Mouse (Mus musculus): ENCODE data around the gene Klf16.
A peak's percentile ranks its signal among the peaks of the same experiment; 100 is the strongest.

Klf16 gene

DNA sequence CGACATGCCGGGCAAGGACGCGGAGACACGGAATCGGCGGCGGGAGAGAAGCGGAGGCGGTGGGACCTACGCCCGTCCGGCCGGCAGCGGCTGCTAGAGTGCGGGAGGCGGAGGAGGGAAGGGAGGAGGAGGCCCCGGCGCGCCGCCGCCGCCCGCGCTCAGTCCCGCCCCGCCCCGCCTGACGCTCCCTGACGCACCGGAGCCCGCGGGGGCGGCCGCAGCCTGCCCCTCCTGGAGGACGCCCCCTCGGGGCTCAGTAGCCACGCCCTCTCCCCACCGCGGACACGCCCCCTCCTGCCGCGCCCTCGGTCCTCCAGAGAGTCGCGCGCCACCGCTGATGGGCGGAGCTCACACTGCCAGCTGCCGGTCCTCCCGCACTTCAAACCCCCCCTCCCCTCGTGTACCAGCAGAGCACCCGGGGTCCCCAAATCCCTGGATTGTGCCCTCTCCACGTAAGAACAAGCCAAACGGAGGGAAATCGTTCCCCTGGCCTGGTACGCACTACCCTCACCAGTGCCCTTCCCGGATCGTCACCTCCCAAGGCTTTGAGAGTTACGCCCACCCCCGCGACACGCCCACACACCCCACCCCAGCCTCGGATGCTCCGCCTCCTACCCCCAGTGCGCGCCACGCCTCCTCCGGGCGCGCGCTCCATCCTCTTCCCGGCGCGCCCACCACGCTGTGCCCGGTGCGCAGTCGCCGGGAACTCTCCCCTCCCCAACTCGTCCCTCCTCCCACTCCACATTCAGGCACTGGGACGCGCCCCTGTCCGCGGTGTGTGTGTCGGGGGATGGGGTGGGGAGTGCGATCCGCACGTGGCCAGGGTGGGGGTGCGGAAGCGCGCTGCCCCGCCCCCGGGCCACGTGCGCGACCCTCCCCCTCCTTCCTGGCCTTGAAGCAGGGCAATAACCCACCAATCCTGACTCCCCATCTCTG lies at the start of gene Klf16:
Klf16 (minus strand) TSS at position 127 of the 936 bp plus-strand sequence.
- peak; percentile 96 for DNase-seq

DNA sequence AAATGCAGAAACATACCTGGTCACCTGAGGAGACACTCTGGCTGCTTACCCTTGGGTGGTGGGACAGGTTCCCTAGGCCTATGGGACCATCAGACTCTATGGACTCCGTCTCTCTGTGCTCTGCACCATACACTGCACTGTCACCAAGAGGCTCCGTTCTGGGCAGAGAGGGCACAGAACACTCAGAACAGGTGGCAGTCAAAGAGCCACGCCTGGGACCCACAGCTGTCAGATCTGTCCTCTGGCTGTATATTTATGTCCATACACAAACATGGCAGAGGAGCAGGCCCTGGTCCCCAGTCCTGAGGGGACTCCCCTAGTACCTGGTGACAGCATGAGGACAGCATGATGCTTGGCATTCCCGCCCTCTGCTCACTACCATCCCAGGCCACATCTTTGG lies 48.6 kb upstream of the Klf16 start:
- no peak for DNase-seq

DNA sequence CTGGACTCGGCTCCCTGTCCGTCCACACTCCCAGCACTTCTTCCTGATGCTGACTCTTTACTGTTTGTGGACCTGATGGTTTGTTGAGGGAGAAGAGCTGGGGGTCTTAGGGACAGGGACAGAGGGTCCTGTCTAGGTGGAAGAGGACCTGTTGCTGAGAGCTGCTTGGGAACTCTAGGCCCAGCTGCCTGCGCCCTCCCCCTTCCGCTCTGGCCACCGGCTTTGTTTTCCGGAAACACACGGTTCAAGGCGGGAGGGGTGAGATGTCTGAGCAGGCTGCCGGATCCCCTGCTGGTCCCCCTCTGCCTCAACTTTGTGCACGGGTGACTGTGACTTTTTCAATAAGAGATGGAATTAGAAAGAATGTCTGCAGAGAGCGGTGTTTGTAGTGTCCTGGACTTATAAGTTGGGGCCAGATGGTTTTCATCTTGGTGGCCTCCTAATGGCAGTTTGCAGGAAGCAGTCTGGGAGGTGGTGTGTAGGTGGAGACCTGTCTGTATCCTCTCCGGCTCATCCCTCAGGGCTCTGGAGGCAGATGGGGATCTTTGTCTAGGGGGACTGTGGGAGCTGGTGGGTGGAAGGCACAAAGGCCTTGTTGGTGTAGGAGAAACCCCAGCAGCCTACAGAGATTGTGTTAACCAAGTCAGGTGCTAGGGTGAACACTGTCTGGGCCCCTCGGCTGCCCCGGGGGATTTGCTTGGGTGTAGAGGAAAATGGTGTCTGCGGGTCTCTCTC lies 46.5 kb upstream of the Klf16 start:
- DNase-seq: peak; percentile 51

DNA sequence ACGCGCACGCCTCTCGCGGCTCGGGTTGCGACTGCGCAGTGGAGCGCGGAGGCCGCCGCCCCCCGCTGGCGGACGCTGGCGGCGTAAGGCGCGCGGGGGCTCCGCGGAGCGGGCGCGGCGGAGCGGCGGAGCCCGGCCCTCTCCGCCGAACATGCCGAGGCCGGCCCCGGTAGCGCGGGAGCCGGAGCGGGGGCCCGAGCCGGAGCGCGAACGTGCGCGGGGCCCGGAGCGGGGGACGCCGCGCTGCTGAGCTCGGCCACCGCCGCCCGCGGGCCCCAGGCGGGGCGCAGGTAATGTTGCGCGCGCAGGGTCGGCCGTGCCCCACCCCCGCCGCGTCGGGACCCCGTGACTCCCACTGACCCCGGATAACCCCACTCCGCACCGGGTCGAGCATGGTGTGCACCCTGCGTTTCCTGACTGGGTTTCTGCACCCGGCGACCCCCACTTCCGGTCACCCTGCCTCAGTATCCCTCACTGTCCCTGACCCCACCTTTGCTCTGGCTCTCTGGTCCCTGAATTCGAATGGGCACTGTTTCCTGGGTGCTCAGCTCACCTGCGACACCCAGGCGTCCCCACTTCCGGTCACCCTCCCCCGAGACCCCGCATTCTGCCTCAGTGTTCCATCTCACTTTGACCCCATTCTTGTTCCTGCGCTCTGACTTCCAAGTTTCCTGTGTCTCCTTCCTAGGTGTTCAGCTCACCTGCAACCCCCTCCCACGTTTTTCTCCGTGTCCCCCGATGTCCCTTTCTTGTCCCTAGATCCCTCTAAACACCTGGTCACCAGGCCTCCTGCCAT lies 45.7 kb upstream of the Klf16 start, which contains the start of gene Csnk1g2:
Csnk1g2 (plus strand) TSS at position 178 of the 796 bp plus-strand sequence.
- no peak for DNase-seq

DNA sequence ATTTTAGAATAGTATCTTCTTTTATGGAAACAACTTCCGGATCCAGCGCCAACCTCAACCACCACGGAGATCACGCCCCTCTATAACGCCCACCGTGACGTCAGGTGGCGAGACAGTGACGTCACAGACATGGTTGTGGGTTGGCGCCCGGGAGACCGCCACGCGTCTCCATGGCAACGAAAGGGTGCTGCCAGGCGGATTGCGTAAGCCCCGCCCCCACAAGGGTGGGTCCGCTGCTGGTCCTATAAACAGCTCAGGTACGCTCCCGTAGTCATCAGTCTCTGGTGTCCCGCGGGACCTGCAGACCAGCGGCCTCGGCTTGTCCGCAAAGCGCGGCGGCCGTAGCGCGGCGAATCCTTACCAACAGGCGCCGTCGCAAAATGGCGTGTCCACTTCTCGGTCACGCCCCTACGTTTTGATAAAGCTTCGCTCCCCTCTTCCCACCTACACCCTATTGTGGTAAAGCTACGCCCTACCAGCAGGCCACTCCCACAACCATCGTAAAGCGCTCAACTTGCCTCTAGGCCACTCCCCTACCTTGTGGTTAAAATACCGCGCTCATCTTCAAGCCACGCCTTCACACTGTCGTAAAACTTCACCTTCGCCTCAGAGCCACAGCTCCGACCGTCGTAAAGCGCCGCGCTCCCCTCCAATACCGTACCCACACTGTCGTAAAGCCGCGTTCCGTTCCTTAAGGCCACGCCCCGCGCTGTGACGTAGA lies 45.0 kb upstream of the Klf16 start:
- peak; percentile 99 for DNase-seq

DNA sequence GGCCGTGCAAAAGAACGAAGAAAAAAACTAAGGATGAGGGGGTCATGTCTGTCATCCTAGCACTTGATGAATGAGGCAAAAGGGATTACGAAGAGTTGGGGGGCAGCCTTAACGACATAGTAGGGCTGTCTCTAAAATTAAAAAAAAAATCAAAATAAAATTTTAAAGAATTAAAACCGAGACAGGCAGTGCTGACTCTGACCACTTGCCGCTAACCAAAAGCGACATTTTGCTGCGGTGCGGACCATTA lies 44.5 kb upstream of the Klf16 start:
- DNase-seq: no peak

DNA sequence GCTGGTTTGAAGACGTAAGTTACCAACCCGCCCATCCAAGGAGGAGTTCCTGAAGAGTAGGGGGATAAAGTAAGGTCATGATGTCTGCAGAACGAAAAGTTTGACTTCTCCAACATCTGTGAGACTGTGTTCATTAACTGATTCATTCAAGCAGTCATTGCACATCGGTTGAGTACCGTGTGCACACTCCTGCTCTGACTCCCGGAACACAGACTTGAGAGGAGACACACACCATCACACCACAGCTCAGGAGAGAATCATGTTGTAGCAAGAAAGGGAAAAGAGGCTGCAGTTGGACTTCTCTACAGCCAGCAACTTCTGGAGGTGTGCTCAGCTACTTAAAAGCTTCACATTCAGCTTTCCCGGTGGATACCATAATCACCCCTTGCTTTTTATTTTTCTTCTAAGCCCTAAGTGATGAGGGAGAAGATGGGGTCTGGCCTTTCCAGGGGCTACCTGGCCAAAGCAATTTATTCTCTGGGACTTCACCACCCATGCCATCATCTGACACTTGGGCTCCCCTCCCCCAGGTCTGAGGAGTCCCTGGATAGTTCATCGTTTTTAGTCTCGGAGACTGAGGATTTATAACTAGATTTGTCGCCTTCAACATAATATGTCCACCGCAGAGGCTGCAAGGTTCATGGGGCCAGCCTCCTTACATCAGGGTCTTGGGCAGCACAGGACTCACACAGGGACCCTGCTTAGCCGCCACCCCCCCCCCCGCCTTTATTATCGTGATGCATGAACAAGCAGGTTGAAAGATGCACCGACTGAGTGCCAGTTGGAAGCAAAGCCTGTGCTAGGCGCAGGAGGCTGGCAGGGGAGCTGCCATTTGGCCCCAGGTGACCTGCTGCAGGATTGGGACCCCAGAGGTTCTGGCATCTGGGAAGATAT lies 43.9 kb upstream of the Klf16 start:
- no peak for DNase-seq

DNA sequence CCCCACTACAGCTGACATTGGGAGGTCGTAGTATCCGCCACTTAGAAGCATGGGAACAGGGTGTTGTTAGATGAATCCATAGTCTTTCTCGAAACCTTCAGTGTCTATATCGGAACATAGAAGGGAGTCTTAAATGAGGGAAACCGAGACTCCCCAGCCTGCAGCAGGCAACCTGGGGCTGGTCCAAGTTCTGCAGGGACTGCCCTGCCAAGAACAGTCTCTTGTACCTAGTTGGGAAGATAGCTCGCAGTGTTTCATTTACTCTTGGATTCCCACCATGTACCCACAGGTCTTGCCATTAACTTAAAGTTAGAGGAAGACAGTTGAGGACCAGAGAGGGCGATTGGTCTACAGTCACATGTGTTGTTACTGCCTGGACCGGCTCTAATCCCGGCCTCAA lies 43.2 kb upstream of the Klf16 start:
- no peak for DNase-seq

DNA sequence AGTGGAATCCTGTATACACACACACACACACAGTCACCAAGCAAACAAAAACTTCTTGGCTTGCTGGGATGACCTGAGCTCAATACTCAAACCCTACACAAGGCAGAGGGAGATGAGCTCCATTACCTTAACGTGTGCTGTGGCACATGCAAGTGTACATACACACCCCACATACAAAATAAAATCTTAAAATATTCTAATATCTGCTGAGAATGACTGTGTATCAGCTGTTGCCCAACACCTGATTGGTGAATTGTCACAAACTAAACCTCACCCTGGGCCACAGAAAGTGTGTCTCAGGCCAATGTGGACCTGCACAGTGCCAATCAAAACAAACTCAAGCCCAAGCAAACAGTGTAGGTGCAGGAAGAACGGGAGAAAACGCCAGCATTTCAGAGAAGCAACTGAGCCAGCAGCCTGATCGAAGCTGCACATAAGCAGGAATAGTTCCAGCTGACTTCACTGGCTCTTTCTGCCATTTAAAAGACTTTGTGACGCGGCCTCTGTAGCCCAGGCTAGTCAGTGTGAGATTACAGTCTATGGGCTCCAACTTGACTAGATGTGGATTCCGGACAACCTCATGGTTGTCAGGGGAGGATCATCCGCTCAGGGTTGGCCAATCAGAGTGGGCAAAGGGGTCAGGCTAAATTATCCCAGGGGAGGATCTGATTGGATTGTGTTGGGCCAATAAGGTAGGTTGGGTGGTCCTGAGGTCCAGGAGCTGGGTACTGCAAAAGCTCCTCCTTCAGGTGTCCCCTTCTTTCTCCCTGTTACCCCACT lies 42.5 kb upstream of the Klf16 start:
- no peak for DNase-seq

DNA sequence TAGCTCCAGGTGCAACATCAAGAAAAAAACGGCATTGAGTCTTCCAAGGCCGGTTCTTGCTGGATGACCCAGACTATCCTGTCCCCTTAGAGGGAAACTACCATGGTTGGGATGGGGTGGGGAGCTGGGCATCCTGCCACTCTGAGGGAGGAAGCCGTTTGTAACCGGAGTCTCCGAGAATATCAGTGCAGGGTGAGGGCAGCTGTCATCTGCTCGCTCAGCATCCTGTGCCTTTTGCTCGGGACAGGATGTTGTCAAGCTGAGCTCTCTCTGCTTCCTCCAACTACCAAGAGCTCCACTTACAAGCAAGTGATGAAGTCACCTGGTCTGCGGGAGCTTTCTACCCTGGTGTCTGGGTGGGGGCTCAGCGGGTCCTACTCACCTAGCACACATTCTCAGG lies 41.1 kb upstream of the Klf16 start:
- no peak for DNase-seq

DNA sequence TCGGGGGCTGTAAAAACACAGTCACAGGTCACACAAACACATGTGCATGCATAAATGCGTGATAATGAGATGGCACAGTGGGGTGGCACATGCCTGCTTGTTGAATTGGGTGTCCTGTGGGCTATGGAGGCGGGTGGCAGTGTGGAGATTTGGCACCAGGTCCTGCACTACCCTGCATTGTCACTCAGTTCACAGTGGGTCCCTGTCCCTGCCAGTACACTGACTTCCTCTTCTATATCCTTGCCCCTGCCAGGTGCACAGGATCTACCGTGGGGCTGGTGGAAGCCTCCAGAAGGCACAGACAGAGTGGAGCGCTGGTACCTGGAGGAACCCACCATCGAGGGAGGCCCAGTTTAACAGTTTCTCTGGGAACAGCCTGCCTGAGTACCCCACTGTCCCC lies 37.2 kb upstream of the Klf16 start:
- DNase-seq: no peak

DNA sequence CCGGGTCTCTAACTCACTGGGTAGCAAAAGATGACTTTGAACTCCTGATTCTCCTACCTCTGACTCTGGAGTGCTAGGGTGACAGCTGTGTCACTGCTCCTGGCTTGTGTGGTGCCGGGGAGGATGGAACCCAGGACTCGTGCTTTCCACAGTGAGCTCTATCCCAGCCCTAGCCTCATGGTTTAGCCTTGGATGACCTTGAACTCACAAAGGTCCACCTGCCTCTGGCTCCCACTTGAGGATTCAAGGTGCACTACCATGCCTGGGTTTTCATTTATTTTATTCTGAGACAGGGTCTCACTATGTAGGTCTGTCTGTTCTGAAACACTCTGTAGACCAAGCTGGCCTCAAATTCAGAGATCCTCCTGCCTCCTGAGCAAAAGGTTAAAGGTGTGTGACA lies 36.7 kb upstream of the Klf16 start:
- no peak for DNase-seq

DNA sequence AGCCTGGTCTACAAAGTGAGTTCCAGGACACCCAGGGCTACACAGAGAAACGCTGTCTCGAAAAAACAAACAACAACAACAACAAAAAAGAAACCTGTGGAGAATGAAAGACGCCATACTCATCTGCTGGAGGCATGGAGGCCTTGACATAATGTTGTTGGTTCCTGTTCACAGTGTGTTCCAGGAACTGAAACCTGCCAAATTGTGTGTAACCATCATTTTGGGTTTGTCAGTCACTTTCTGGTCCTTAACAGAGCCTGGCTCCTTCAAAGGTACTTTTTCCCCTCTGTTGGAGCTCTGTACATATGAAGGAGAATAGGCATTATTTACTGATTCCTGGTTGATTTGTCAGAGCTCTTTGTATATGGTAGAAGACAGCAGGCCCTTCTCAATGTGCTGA lies 34.8 kb upstream of the Klf16 start:
- no peak for DNase-seq

DNA sequence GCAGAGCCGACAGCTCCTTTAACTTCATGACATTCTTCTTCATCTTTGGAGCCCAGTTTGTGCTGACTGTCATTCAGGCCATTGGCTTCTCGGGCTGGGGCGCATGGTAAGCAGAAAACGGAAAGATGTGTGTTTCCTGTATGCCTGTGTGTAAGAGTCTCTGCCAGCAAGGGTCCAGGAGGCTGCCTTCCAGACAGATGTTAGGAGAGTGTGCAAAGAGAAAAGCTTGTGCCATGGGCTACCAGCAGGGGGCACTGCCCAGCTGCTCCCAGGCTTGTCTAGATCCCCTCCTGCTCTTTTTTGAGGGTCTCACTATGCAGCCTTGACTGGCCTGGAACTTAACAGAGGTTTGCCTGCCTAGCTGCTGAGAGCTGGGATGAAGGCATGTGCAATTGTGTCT lies 33.9 kb upstream of the Klf16 start:
- DNase-seq: no peak

DNA sequence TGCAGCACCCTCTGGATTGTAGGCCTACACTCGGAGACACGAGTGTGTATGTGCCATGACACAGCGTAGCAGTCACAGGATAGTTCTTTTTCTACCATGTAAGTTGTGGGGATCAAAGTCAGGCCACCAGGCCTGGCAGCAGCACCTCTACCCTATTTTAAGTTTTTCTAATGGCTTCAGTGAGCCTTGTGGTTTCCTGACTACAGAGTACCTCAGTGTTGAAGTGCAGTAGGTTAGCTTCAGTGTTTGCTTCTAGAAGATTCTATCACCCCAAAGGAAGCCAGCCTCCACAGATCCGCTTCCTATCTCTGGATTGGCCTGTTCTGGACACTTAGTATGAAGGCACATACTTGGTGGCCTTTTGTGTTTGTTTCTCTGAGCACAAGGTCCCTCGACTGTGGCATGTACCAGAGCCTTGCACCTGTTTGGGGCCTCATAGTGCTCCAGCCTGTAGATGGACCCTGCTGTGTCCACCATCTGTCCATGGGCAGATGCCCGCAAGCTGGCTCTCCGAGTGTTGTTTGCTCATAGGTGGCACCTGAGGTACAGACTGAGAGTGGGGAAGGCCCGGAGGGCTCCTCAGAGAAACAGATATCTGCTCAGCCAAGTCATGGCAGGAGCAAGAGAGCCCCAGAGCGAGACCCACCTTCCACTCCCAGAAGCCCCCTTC lies 33.1 kb upstream of the Klf16 start:
- DNase-seq: no peak

DNA sequence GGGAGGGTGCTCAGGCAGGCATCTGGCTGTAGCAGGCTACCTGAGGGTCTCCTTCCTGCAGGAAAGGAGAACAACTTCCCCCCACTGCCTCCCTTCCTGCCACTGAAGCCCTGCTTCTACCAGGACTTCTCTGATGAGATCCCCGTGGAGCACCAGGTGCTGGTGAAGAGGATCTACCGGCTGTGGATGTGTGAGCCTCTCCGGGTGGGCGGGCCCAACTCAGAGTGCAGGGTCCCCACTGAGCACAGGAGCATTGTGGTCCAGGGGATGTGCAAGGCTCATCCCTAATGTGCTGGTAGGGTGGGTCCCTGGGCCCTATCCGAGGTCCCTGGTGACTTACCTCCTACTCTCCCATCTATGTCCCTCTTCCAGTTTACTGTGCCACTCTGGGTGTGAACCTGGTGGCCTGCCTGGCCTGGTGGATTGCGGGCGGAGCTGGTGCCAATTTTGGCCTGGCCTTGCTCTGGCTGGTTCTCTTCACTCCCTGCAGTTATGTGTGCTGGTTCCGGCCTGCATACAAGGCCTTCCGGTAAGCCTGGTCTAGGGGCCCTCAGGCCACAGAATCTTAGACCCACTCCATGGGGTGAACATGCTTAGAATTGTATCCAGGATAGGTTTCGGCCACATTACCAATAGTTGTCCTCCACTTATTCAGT lies 32.3 kb upstream of the Klf16 start:
- no peak for DNase-seq

DNA sequence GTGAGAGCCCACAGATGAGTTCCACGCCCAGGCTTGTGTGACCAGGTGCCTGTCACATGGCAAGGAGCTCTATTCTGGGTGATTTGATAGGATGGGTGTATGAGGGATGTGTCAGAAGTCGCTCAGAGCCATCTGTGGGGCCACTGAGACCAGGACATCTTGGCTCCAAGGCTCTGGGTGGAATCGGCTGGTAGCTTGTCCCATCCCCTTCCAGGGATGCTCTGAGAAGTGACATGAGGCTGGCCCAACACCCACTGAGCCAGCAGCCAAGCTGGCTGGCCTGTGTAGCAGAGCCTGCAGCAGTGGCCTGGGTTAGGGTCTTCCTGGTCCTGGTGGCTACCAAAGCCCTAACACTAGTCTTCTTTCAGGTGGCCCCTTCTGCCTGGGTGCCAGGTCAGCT lies 31.3 kb upstream of the Klf16 start:
- DNase-seq: no peak

DNA sequence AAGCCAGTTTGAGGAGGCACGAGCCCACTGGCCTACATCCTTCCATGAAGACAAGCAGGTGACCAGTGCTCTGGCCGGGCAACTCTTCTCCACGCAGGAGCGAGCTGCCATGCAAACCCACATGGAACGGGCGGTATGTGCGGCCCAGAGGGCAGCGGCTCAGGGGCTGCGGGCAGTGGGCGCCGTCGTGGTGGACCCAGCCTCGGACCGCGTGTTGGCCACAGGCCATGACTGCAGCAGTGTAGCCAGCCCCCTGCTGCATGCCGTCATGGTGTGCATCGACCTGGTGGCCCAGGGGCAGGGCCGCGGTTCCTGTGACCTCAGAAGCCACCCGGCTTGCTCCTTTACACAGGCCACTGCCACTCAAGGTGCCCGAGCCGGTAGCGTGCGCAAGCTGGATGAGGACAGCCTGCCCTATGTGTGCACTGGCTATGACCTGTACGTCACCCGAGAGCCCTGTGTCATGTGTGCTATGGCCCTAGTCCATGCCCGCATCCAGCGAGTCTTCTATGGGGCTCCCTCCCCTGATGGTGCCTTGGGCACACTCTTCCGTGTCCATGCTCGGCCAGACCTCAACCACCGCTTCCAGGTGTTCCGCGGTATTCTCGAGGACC lies 29.7 kb upstream of the Klf16 start:
- no peak for DNase-seq

DNA sequence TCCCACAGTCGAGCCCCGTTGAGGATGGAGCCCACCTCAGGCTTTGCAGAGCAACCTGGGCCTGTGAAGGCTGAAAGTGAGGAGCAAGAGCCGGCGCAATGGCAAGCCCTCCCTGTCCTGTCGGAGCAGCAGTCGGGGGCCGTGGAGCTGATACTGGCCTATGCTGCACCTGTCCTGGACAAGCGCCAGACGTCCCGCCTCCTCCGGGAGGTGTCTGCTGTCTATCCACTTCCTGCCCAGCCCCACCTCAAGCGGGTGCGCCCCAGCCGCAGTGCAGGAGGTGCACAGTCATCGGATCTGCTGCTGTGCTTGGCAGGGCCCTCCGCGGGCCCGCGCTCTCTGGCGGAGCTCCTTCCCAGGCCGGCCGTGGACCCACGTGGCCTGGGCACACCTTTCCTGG lies 29.2 kb upstream of the Klf16 start:
- no peak for DNase-seq

Data from right cerebral cortex, adult 18-20 months (tissue).